ENCODE assay signal across 19 mouse cellular contexts in the genomic region with DNA sequence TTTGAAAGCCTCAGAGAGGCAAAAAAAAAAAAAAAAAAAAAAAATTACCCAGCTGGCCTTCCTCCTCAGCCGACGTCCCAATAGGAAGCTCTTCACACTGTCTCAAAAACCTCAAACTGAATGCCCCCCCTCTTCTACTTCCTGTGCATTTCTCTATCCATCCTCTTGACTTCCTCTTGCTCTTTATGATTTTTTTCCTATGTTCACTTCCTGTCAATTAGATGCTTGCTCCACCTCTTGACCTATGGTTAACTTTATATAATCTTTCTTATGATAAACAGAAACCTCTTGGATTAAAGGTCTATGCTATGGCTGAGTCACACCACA. TPM values are rescaled to one million over a fixed set of nuclear protein-coding genes. Genes with fewer than 3 reads are reported as not detected.
DNase-seq lines count a peak whose midpoint lies in the region; ATAC-seq lines count a peak whose summit lies in the region.
"Had no signal": no experiment of that assay in that cellular context is flagged by ENCODE, and none has a peak within 500 bp of the region (broad histone marks: within the 10 kb centered on the region; RNA-seq: fewer than 3 reads in every experiment).

No protein-coding gene starts in this region.

- DNase-seq in thymus, postnatal 14 days = peak; percentile 38
- DNase-seq in thymus, postnatal 36 days = no peak
- DNase-seq in T-cell, adult 2 months (ENCODE audit: low spot score) = peak; percentile 53
- peak; percentile 12 for DNase-seq in thymus, postnatal 25 days
- DNase-seq in urinary bladder, postnatal 14 days (ENCODE audit: low spot score) = no peak
- DNase-seq in heart, adult 18-20 months = no peak
- no peak for DNase-seq in right cerebral cortex, postnatal 25 days
- DNase-seq: adrenal gland, adult 2 months; cerebellum, postnatal 14 days; embryo, embryonic 11 days; heart, postnatal 14 days; kidney, postnatal 10 days; left cerebral cortex, postnatal 4 days; liver; lung, adult 18-20 months; lung, postnatal 36 days had no signal

- peak; percentile 96 for ATAC-seq in inflammation-experienced regulatory T-cells, adult 6 months
- ATAC-seq: forebrain, embryonic 15.5 days; intestine, embryonic 16.5 days had no signal

RNA-seq across cellular contexts. Expression of a gene that starts 25.5 kb away (rescaled TPM):
- 100 to 1,000 TPM; 134 to 236 (median 208) TPM for polyA plus RNA-seq in inflammation-experienced regulatory T-cells, adult 6 months (2017; shearing (Covaris generic))
- 10 to 100 TPM; 66.2 to 80.3 TPM for total RNA-seq in heart, adult 18-20 months (2021)

RNA-seq across cellular contexts. Expression of a gene that starts 25.9 kb away (rescaled TPM):
- polyA plus RNA-seq in inflammation-experienced regulatory T-cells, adult 6 months (2017; shearing (Covaris generic)) = 10 to 100 TPM; 14.3 to 18.4 (median 17.1) TPM
- total RNA-seq in heart, adult 18-20 months (2021) = 10 to 100 TPM; 33.0 to 36.8 TPM

Comparison
In these comparisons a context has a peak if more than half of its experiments do, and no peak if none do; other contexts are left out.
1. DNase-seq: peak in thymus, postnatal 14 days (single experiment), T-cell, adult 2 months (single experiment) and thymus, postnatal 25 days (single experiment); none in thymus, postnatal 36 days (0 of 2), urinary bladder, postnatal 14 days (single experiment), heart, adult 18-20 months (0 of 2) and right cerebral cortex, postnatal 25 days (single experiment).